Mouse (Mus musculus): Measurements from ENCODE around the gene Pde4c.

- TF ChIP-seq GATA1 (IDR thresholded peaks at IDR 0.05; ENCODE audit: low read length) (no peak), TAL1 (IDR thresholded peaks at IDR 0.05; ENCODE audit: low read length) (no peak)
Observed at GRCm38 (mm10) chr8:70753151-70753550, 29.6 kb downstream of the Pde4c start.

Measured in erythroblast, embryonic 14.5 days (primary cell).